Mouse (Mus musculus): ENCODE data around the gene Ncam1.

GRCm38 (mm10) chr9:49793987-49794550, 4.7 kb downstream of the Ncam1 start:
- TF ChIP-seq CTCF (IDR thresholded peaks at IDR 0.05) (no peak), POLR2A (IDR thresholded peaks at IDR 0.05; ENCODE audit: insufficient read depth, low read depth, low read length) (no peak)

All from heart, adult 2 months (tissue).